ENCODE assay signal across 17 mouse cellular contexts in the genomic region with DNA sequence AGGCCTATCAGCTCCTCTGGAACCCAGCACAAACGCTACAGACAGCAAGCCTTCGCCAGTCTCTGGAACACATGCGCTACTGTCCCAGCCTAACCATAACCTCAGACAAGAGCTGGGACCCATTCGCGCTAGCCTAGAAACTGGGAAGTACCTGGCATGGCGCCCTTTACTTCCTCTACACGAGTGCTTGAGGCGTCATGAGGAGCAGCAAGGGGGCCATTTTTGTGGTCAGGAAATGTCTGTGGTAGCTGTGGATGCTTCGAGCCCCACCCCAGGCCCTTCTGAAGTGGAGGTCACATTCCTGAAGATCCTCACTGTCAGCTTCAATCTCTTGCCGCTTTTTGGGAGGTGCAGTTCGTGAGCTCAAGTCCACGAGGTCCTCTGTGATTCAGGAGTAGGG. TPM values are rescaled to one million over a fixed set of nuclear protein-coding genes. Genes with fewer than 3 reads are reported as not detected.
A peak's percentile ranks its signal among the peaks of the same experiment; 100 is the strongest.
DNase-seq lines count a peak whose midpoint lies in the region; ATAC-seq lines count a peak whose summit lies in the region.
"Had no signal": no experiment of that assay in that cellular context is flagged by ENCODE, and none has a peak within 500 bp of the region (broad histone marks: within the 10 kb centered on the region; RNA-seq: fewer than 3 reads in every experiment).

No protein-coding gene starts in this region.

- no peaks in the 10 kb centered on the region for H3K9me3 ChIP-seq in kidney, embryonic 16.5 days (ENCODE audit: low read length)
- H3K9me3 ChIP-seq: heart, embryonic 15.5 days had no signal

- no peaks in the 10 kb centered on the region for H3K36me3 ChIP-seq in kidney, embryonic 16.5 days (ENCODE audit: insufficient read depth, low read length)
- H3K36me3 ChIP-seq: heart, embryonic 15.5 days had no signal

- 76% methylated on average over 12 of the region's 12 CpGs for WGBS in kidney, embryonic 16.5 days

- H3K4me2 ChIP-seq in kidney, embryonic 16.5 days (replicated peaks; ENCODE audit: low read depth, low read length) = no peak overlapping the region
- H3K4me2 ChIP-seq: heart, embryonic 15.5 days; midbrain, embryonic 11.5 days had no signal

- no peak overlapping the region for H3K9ac ChIP-seq in kidney, embryonic 16.5 days (replicated peaks; ENCODE audit: low read length)
- H3K9ac ChIP-seq: heart, embryonic 15.5 days had no signal

- DNase-seq in kidney, postnatal 10 days = peak; percentile 65
- DNase-seq in thymus, postnatal 0 days (ENCODE audit: low spot score) = peak; percentile 43
- no peak for DNase-seq in thymus, postnatal 36 days
- no peak for DNase-seq in ovary, postnatal 14 days (ENCODE audit: low spot score)
- no peak for DNase-seq in neural tube, embryonic 10.5 days (ENCODE audit: extremely low spot score, low spot score)
- DNase-seq: adrenal gland, postnatal 10 days; layer of hippocampus, adult 9-11 months; right cerebral cortex, postnatal 25 days had no signal

- no peaks in the 10 kb centered on the region for H3K4me1 ChIP-seq in kidney, embryonic 16.5 days (ENCODE audit: insufficient read depth, low read length)

- H3K27me3 ChIP-seq in kidney, embryonic 16.5 days (ENCODE audit: insufficient read depth, low read length) = no peaks in the 10 kb centered on the region
- H3K27me3 ChIP-seq: CH12.LX; heart, embryonic 15.5 days had no signal

- H3K27ac ChIP-seq in kidney, embryonic 16.5 days (ENCODE audit: low read length) = no peak overlapping the region
- H3K27ac ChIP-seq: heart, embryonic 15.5 days; hindbrain, postnatal 0 days had no signal

- ATAC-seq in kidney, embryonic 16.5 days (ENCODE audit: low FRiP score, low TSS enrichment) = no peak
- ATAC-seq in activated CD4-positive, CD25-positive, alpha-beta regulatory T cell, adult 4 months = peak; percentile 74
- peak; percentile 13; the same call in 1 of the 2 replicates for ATAC-seq in neutrophil, adult 5-6 weeks (ENCODE audit: extremely low read depth, insufficient number of reproducible peaks, low FRiP score, poor library complexity, severe bottlenecking)
- ATAC-seq: hindbrain, postnatal 0 days had no signal

- no peak overlapping the region for H3K4me3 ChIP-seq in kidney, embryonic 16.5 days (ENCODE audit: low read length)
- H3K4me3 ChIP-seq: heart, embryonic 15.5 days had no signal

RNA-seq across cellular contexts. Expression of a gene that starts 30.1 kb away (rescaled TPM):
- 0.27 and 0.30 TPM in 2 replicates for polyA plus RNA-seq in kidney, embryonic 16.5 days (2015; fragmentation: Nextera tagmentation; extraction: Ambion mirVana)
- 0.94 and 1.2 TPM in 2 replicates for polyA plus RNA-seq in thymus, postnatal 0 days (2015; fragmentation: Nextera tagmentation; extraction: Ambion mirVana)
- polyA plus RNA-seq in activated CD4-positive, CD25-positive, alpha-beta regulatory T cell, adult 4 months (2017; shearing (Covaris generic)) = 1 to 10 TPM; 4.9 to 6.2 TPM
- 1.2 TPM in 1 of 2 replicates, not detected in the other for total RNA-seq in neutrophil, adult 5-6 weeks (2017)
- total RNA-seq: hindbrain, postnatal 0 days had no signal
- polyA plus RNA-seq: heart, embryonic 15.5 days; hindbrain, postnatal 0 days; midbrain, embryonic 11.5 days; neural tube, embryonic 14.5 days; testis, adult 2 months had no signal

RNA-seq across cellular contexts. Expression of a gene that starts 33.3 kb away (rescaled TPM):
- polyA plus RNA-seq in kidney, embryonic 16.5 days (2015; fragmentation: Nextera tagmentation; extraction: Ambion mirVana) = 16.9 and 17.4 TPM in 2 replicates
- 105 and 114 TPM in 2 replicates for polyA plus RNA-seq in thymus, postnatal 0 days (2015; fragmentation: Nextera tagmentation; extraction: Ambion mirVana)
- polyA plus RNA-seq in activated CD4-positive, CD25-positive, alpha-beta regulatory T cell, adult 4 months (2017; shearing (Covaris generic)) = 100 to 1,000 TPM; 236 to 307 TPM
- 358 and 383 TPM in 2 replicates for total RNA-seq in neutrophil, adult 5-6 weeks (2017)

RNA-seq across cellular contexts. Expression of a gene that starts 56.0 kb away (rescaled TPM):
- polyA plus RNA-seq in kidney, embryonic 16.5 days (2015; fragmentation: Nextera tagmentation; extraction: Ambion mirVana) = 1.1 and 2.1 TPM in 2 replicates
- polyA plus RNA-seq in thymus, postnatal 0 days (2015; fragmentation: Nextera tagmentation; extraction: Ambion mirVana) = 24.2 and 25.5 TPM in 2 replicates
- 10 to 100 TPM; 24.2 to 36.5 TPM for polyA plus RNA-seq in activated CD4-positive, CD25-positive, alpha-beta regulatory T cell, adult 4 months (2017; shearing (Covaris generic))
- total RNA-seq in neutrophil, adult 5-6 weeks (2017) = 10.1 and 12.6 TPM in 2 replicates
- total RNA-seq: hindbrain, postnatal 0 days had no signal

Comparison
In these comparisons a context has a peak if more than half of its experiments do, and no peak if none do; other contexts are left out.
1. DNase-seq: peak in kidney, postnatal 10 days (single experiment) and thymus, postnatal 0 days (single experiment); none in thymus, postnatal 36 days (0 of 2), ovary, postnatal 14 days (single experiment) and neural tube, embryonic 10.5 days (single experiment).